Comparison of ENCODE assay signal across 8 mouse cellular contexts in the genomic region with DNA sequence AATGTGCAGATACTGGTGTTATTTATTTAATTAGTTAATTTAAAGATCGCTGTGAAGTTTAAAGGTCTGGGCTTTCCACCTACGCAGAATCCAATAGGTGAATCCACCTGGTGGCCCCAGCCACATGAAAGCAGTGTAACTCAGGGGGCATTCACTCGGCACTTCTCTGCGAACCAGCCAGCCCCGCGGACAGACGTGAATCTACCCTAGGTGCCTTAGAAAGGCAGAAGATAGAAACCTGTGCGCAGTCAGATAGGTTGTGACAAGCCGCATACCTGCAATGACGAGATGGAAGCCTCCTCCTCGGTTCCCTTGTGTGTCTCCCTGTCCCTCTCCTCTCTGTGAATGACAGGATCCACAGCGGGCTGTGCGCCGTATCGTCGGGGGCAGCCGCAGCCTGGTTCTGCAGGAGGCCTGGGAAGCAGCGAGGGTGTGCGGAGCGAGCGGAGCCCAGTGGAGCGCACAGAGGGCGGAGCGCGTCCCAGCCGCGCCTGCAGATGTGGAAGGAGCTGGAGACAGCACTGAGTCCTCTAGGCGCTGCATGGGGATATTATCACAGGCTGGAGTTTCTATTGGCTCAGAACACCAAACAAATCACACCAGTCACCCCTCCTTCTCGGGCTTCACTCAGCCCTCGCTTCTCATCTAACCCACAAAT. TPM values are rescaled to one million over a fixed set of nuclear protein-coding genes. Genes with fewer than 3 reads are reported as not detected.
DNase-seq lines count a peak whose midpoint lies in the region; ATAC-seq and TF ChIP-seq lines count a peak whose summit lies in the region.

A gene (minus strand): TSS at position 522 of the 658 bp plus-strand sequence.

- 0 out of 2 replicates have a peak, but pooled peaks have one; percentile 12 for ATAC-seq in megakaryocyte, adult 5-6 weeks (ENCODE audit: poor library complexity, severe bottlenecking)

- no peak for TF ChIP-seq CTCF in embryonic fibroblast, embryonic 13.5 days (IDR thresholded peaks at IDR 0.05; ENCODE audit: borderline replicate concordance, insufficient read depth, low read length)

- TF ChIP-seq POLR2A in embryonic fibroblast, embryonic 13.5 days (IDR thresholded peaks at IDR 0.05; ENCODE audit: low read depth, low read length), result peak; percentile 93

- peak; percentile 48 for DNase-seq in layer of hippocampus, adult 11-12 months (ENCODE audit: low spot score)
- DNase-seq in layer of hippocampus, adult 9-10 months (ENCODE audit: low spot score), result no peak
- peak; percentile 2 to 3 for DNase-seq in heart, postnatal 14 days
- peak; percentile 73 to 77 for DNase-seq in left cerebral cortex, postnatal 14 days (ENCODE audit: low spot score in 2 of 2)
- DNase-seq in right cerebral cortex, postnatal 14 days, result peak; percentile 55
- DNase-seq in thymus, postnatal 10 days (ENCODE audit: low spot score in 2 of 2), result no peak

- H3K27ac ChIP-seq in embryonic fibroblast, embryonic 13.5 days (ENCODE audit: insufficient read depth, low read length), result peak within 1 kb of the TSS; percentile 4; the same call in 1 of the 2 replicates

- H3K4me3 ChIP-seq in embryonic fibroblast, embryonic 13.5 days (ENCODE audit: insufficient read depth, low read length), result peak within 1 kb of the TSS; percentile 55

- intact Hi-C loops in heart, postnatal 14 days (cut with DNase I), result no loop called here
- intact Hi-C loops in left cerebral cortex, postnatal 14 days (cut with DNase I), result no loop called here

- peaks cover 5% of the 10 kb centered on the region; the same call in 1 of the 2 replicates for H3K4me1 ChIP-seq in embryonic fibroblast, embryonic 13.5 days (ENCODE audit: control insufficient read depth, insufficient read depth, low read length)

RNA-seq across cellular contexts. Expression of the gene that starts here (rescaled TPM):
- polyA plus RNA-seq in embryonic fibroblast, embryonic 13.5 days (2011; ENCODE audit: insufficient read length, low read depth, missing spikeins), result 94.6 and 113 TPM in 2 replicates
- under 1 TPM; 0.10 to 0.17 TPM for total RNA-seq in heart, postnatal 14 days (2021)
- 10 to 100 TPM; 22.3 to 22.9 TPM for total RNA-seq in left cerebral cortex, postnatal 14 days (2021)
- total RNA-seq in megakaryocyte, adult 5-6 weeks (2015), result not detected in 2 replicates
- not detected in 2 replicates for total RNA-seq in megakaryocyte, adult 5-6 weeks (2017)

Comparison
In these comparisons a context has a peak if more than half of its experiments do, and no peak if none do; other contexts are left out.
1. RNA of the gene that starts here (total RNA-seq): 22.3 to 22.9 TPM in left cerebral cortex, postnatal 14 days; 0.10 to 0.17 TPM in heart, postnatal 14 days and not detected in megakaryocyte, adult 5-6 weeks; every median in the first group is over 10 times any median in the second.
2. DNase-seq: peak in layer of hippocampus, adult 11-12 months (single experiment), left cerebral cortex, postnatal 14 days (2 of 2) and right cerebral cortex, postnatal 14 days (single experiment); none in layer of hippocampus, adult 9-10 months (single experiment) and thymus, postnatal 10 days (0 of 2).
3. Peak in DNase-seq in heart, postnatal 14 days; RNA of the gene not detected or under 1 TPM.
4. Peak in ATAC-seq in megakaryocyte, adult 5-6 weeks; RNA of the gene not detected or under 1 TPM.